Mouse (Mus musculus) fibroblast of lung, adult 2 months (primary cell): Measurements from ENCODE around the gene Spata2l.
"Not testable (repeated sequence)": the region's sequence is repeated elsewhere in the genome, so short reads cannot be mapped to it uniquely, and the experiment has no call there.

ENCODE experiments used
- DNase-seq: peaks from one replicate; pipeline ENCODE4 v3.0.0-alpha.2; 2011; ENCODE audit warnings: low read depth

The Spata2l gene

GRCm38 (mm10) chr8:123235520-123236497 is at the start of gene Spata2l:
Gene Spata2l (minus strand): TSS chr8:123236233.
- DNase-seq = peak; percentile 50

DNA sequence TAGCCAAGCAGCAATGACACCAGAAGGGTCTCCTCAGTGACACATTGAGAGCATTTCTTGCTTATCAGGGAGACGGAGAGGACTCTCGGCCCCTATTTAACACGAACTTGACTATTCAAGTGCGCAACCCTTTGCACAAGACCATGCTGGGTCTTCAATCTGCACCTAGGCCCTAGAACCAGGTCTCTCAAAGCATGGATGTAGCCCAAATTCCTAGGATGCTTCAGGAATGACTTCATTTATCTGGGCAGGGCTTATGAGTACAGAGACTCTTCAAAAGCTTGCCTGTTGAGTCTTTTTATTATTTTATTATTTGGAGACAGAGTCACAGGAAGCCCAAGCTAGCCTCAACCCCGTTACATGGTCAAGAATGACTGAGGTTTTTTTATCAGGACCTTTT is 48.5 kb upstream of the Spata2l start:
- no peak for DNase-seq

- no peak for DNase-seq
Observed at GRCm38 (mm10) chr8:123283991-123284390, 48.0 kb upstream of the Spata2l start.

DNA sequence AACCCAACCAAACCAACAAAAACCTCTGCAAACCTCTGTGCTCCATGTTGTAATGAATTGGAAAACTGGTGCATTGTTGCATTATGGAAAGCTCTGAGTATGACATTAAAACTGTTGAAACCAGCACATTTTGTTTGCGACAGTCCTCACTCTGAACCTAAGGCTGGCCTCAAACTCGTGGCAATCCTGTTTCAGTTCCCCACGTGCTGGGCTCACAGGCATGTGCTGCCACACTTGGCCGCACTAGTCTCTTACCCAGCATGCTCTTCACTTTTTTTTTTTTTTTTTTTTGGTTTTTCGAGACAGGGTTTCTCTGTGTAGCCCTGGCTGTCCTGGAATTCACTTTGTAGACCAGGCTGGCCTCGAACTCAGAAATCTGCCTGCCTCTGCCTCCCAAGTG is 47.0 kb upstream of the Spata2l start:
- not testable (repeated sequence) for DNase-seq

DNA sequence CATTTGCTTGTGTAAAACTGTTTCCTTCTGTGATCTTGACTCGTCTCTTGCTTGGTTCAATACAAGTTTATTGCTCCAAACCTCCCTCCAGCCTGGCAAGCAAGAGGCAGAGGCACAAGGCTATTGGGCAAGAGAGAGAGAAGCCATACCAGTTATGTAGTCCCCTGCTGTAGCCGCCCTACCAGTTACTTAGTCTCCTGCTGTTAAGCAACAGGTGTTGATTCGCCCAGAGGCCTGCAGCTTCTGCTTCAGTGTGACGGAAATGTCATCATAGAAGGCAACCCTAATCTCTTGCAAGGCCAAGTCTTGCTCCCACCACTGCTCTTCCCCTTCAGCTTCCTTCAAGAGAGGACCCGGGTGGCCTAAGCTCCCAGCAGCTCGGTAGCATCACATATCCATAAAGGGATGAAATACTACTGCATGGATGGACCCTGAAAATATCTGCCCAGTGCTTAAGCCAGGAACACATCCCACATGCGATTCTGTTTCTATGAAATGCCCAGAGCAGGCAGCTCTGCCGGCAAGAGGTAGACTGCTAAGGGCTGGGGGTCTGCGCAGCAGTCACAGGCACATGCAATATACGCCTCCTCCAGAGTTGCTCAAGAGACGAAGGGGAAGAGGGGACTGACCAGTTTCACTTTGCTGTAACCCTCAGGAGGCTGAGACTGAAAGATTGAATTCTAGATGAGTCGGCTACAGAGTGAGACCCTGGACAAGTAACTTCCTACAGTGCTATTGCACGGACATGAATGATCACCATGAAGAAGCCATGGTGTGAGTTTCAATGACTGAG is 44.5 kb upstream of the Spata2l start:
- no peak for DNase-seq

DNA sequence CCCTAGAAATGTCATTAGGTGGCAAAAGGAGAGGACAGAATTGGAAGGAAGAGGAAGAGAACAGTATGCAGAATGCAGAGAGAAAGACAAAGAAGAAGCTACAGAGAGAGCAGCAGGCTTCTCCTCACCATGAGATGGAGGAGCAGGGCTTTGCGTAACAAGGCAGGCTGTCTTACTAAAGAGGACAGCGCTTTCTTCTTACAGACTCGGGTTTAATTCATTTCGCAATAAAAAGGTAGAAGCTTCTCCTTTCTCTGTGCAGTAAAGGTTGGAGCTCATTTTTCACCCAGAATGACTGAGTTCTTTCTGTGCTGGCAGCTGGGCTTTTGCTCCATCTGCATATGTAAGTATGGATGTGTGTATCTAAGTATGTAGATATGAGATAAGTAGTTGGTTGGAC is 43.8 kb upstream of the Spata2l start:
- DNase-seq = no peak

GRCm38 (mm10) chr8:123278445-123278844 is 42.4 kb upstream of the Spata2l start:
- DNase-seq = no peak

DNA sequence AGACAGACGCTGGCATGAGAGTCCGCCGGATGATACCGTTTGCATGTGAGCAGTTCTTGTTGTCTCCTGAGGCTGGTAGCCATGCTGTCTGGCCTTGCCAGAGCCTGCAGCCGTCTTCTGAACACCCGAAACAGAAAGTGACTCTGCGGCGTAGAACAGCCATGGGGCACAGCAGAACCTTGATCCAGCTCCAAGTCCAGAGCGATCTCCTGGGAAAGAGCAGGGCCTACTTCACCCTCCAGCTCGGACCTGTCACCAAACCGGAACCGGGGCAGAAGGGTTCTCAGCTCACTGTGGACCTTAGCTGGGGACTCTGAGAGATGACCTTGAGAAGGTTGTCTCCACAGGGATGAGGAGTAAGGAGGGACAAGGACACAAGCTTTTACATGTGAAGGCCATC is 39.1 kb upstream of the Spata2l start:
- no peak for DNase-seq

DNA sequence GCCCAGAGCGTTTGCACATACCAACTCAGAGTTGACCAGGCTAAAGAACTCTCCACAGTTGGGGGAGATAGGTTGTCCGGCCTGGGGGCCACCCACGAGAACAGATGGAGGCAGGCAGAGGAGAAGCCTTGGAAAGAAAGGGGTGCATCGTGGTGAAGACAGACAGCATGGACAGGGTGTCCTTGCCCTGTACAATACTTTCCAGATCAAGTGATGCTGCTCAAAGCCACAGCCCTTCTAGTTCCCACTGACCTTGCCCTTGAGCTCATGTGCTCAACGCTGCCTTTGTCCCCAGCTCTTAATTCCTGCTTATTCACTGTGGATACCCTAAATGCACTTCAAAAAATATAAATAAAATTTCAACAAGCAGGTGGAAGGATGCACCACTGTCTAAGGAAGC is 38.4 kb upstream of the Spata2l start:
- DNase-seq = no peak

- no peak for DNase-seq
Observed at GRCm38 (mm10) chr8:123271901-123272300, 35.9 kb upstream of the Spata2l start.

- no peak for DNase-seq
Observed at GRCm38 (mm10) chr8:123271147-123271546, 35.1 kb upstream of the Spata2l start.

GRCm38 (mm10) chr8:123267926-123268656 is 32.1 kb upstream of the Spata2l start:
- DNase-seq = no peak

DNA sequence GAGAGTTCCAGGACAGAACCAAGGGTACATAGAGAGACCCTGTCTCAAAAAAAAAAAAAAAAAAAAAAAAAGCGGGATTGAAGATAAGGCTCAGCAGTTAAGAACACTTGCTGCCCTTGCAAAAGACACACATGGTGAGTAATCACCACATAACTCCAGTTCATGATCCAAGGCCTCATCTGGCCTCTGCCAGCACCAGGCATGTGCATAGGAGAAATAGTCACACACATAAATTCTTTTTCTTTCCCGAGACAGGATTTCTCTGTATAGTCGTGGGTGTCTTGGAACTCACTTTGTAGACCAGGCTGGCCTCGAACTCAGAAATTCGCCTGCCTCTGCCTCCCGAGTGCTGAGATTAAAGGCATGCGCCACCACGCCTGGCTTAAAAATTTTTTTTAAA is 21.6 kb upstream of the Spata2l start:
- DNase-seq = not testable (repeated sequence)

- DNase-seq = no peak
Observed at GRCm38 (mm10) chr8:123257114-123257513, 21.1 kb upstream of the Spata2l start.

- DNase-seq = no peak
Observed at GRCm38 (mm10) chr8:123255170-123255569, 19.1 kb upstream of the Spata2l start.

DNA sequence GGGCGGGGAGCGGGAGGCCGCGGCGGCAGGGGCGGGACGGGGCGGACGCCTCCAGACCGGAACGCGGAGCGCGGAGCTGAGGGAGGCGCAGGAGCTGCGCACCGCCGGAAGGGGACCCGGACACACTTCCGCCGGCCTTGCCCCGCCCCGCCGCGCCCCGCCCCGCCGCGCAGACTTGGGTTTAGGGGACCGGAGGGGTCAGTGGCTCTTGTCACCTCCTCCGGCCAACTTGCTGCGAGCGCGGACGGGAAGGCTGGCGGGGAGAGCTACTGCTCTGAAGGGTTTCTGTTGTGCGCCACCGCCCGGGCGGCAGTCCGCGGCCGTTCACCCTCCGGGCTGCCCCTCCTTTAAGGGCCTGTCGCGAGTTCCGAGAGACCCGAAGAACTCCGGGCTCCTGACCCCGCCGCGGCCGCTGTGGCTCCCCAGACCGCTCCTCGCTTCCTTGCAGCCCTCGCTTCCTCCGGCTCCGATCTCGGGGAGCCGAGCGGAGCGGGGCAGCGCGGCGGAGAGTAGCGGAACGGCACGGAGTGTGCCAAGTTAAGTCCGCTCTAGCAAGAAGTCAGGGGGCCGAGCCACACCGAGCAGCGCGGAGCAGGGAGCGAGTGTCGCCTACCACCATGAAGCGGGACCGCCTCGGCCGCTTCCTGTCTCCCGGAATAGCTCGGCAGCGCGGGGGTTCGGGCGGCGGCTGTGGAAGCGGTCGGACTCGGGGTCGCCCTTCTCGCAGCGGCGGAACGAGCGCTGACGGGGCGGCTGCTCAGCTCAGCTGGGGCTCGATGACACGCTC is 18.3 kb upstream of the Spata2l start, which contains the start of the genes Zfp276 and Vps9d1:
Gene Zfp276 (plus strand): TSS at position 97 of the 787 bp plus-strand sequence.
Gene Vps9d1 (minus strand): TSS at position 250 of the 787 bp plus-strand sequence.
- DNase-seq = no peak

- DNase-seq = no peak
Observed at GRCm38 (mm10) chr8:123253451-123254098, 17.5 kb upstream of the Spata2l start.

DNA sequence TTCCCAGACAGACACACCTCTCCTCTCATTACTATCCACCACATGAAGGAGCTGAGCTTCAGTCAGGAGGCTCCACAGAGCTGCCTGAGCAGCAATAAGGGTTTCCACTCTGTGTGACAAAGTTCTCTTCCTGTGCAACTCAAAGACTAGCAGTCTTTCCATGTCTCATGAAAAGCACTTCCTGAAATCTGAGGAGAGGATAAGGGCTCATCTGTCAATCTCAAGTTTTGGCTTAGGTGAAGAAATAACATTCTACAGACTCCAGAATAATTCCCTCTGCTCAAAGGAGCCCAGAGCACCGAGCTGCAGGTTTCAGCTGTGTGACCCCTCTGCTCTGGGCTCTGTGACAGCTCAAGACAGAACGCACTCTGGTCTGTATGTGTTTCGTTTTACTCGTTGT is 16.9 kb upstream of the Spata2l start:
- no peak for DNase-seq

GRCm38 (mm10) chr8:123250940-123251339 is 14.9 kb upstream of the Spata2l start:
- DNase-seq = no peak

GRCm38 (mm10) chr8:123248596-123248995 is 12.6 kb upstream of the Spata2l start:
- DNase-seq = no peak

- no peak for DNase-seq
Observed at GRCm38 (mm10) chr8:123247748-123248147, 11.7 kb upstream of the Spata2l start.
